Mouse (Mus musculus) C3H10T1/2 (cell line): ENCODE measurements around the gene Gm21293. TPM values are rescaled to one million over a fixed set of nuclear protein-coding genes. Genes with fewer than 3 reads are reported as not detected.

Experiments used
- polyA plus RNA-seq, 2 experiments: library from polyadenylated mRNA; unstranded; fragments of >200 nt; fragmentation: generic; extraction: Trizol; gene quantifications; one replicate each; pipeline ENCODE4 v1.2.1; 2012; ENCODE audit warnings: missing spikeins in 2 of 2

Gm21293 gene
- not detected for polyA plus RNA-seq

DNA sequence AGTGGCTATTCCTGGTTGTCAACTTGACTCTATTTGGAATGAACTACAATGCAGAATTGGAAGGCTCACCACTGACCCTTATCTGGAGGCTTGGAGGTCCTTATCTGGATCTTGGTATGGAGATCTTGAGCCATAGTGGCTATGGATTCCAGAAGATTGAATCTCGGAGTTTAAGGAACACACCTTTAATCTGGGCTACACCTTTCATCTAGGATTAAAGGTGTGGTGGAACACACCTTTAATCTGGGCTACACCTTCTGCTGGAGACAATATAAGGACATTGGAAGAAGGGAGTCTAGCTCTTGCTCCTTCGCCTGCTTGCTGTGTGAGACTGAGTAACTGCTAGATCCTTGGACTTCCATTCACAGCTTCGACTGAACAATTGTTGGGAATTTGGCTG lies at the start of gene Gm21293:
Gm21293 (plus strand) TSS at position 301 of the 400 bp plus-strand sequence.

DNA sequence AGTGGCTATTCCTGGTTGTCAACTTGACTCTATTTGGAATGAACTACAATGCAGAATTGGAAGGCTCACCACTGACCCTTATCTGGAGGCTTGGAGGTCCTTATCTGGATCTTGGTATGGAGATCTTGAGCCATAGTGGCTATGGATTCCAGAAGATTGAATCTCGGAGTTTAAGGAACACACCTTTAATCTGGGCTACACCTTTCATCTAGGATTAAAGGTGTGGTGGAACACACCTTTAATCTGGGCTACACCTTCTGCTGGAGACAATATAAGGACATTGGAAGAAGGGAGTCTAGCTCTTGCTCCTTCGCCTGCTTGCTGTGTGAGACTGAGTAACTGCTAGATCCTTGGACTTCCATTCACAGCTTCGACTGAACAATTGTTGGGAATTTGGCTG lies 8.4 kb downstream of the Gm21293 start, which contains the start of gene Gm6763:
Gm6763 (plus strand) TSS at position 301 of the 400 bp plus-strand sequence.

GRCm38 (mm10) chr10:104159706-104160105 lies 16.9 kb downstream of the Gm21293 start, which contains the start of gene Gm8764:
Gm8764 (plus strand) TSS chr10:104160006.

DNA sequence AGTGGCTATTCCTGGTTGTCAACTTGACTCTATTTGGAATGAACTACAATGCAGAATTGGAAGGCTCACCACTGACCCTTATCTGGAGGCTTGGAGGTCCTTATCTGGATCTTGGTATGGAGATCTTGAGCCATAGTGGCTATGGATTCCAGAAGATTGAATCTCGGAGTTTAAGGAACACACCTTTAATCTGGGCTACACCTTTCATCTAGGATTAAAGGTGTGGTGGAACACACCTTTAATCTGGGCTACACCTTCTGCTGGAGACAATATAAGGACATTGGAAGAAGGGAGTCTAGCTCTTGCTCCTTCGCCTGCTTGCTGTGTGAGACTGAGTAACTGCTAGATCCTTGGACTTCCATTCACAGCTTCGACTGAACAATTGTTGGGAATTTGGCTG lies 25.4 kb downstream of the Gm21293 start, which contains the start of gene Gm21304:
Gm21304 (plus strand) TSS at position 301 of the 400 bp plus-strand sequence.

DNA sequence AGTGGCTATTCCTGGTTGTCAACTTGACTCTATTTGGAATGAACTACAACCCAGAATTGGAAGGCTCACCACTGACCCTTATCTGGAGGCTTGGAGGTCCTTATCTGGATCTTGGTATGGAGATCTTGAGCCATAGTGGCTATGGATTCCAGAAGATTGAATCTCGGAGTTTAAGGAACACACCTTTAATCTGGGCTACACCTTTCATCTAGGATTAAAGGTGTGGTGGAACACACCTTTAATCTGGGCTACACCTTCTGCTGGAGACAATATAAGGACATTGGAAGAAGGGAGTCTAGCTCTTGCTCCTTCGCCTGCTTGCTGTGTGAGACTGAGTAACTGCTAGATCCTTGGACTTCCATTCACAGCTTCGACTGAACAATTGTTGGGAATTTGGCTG lies 33.9 kb downstream of the Gm21293 start, which contains the start of gene Gm21312:
Gm21312 (plus strand) TSS at position 301 of the 400 bp plus-strand sequence.

DNA sequence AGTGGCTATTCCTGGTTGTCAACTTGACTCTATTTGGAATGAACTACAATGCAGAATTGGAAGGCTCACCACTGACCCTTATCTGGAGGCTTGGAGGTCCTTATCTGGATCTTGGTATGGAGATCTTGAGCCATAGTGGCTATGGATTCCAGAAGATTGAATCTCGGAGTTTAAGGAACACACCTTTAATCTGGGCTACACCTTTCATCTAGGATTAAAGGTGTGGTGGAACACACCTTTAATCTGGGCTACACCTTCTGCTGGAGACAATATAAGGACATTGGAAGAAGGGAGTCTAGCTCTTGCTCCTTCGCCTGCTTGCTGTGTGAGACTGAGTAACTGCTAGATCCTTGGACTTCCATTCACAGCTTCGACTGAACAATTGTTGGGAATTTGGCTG lies 42.4 kb downstream of the Gm21293 start, which contains the start of gene Gm20765:
Gm20765 (plus strand) TSS at position 301 of the 400 bp plus-strand sequence.

GRCm38 (mm10) chr10:104193742-104194141 lies 51.0 kb downstream of the Gm21293 start, which contains the start of gene Gm4340:
Gm4340 (plus strand) TSS chr10:104194042.

Other genes starting within 250 kb of the Gm21293 start
- not detected for gene Gm6763, start 8.5 kb downstream of the Gm21293 start, polyA plus RNA-seq
- gene Gm8764, start 17.0 kb downstream of the Gm21293 start, polyA plus RNA-seq, result not detected
- gene Gm21304, start 25.5 kb downstream of the Gm21293 start, polyA plus RNA-seq, result not detected
- gene Gm21312, start 34.0 kb downstream of the Gm21293 start, polyA plus RNA-seq, result not detected
- not detected for gene Gm20765, start 42.5 kb downstream of the Gm21293 start, polyA plus RNA-seq
- gene Gm4340, start 51.1 kb downstream of the Gm21293 start, polyA plus RNA-seq, result under 1 TPM in 1 of 2 experiments, not detected in 1; 0.05 TPM